Mouse (Mus musculus): ENCODE measurements at regions not wholly inside any gene's neighbourhood (a gene's known extent, or its start where the extent isn't known, plus 50 kb on each side); places are given as distances from the start of the nearest gene placed in this dataset.

- no peak for DNase-seq (ENCODE audit: low read depth)
Observed at GRCm38 (mm10) chr9:63896073-63896807, 125.6 kb downstream of the Smad6 start.

- no peak for DNase-seq (ENCODE audit: low read depth)
Observed at GRCm38 (mm10) chr9:63892235-63892971, 129.5 kb downstream of the Smad6 start.

GRCm38 (mm10) chr9:63890717-63891116, 131.1 kb downstream of the Smad6 start:
- no peak for DNase-seq (ENCODE audit: low read depth)

- no peak for DNase-seq (ENCODE audit: low read depth)
Observed at GRCm38 (mm10) chr9:63889570-63889969, 131.8 kb upstream of the Smad3 start.

- no peak for DNase-seq (ENCODE audit: low read depth)
Observed at GRCm38 (mm10) chr9:63884971-63885370, 127.2 kb upstream of the Smad3 start.

- DNase-seq (ENCODE audit: low read depth), result no peak
Observed at GRCm38 (mm10) chr9:63883738-63884520, 126.1 kb upstream of the Smad3 start.

- no peak for DNase-seq (ENCODE audit: low read depth)
Observed at GRCm38 (mm10) chr9:63881692-63882091, 123.9 kb upstream of the Smad3 start.

- no peak for DNase-seq (ENCODE audit: low read depth)
Observed at GRCm38 (mm10) chr9:63881261-63881563, 123.4 kb upstream of the Smad3 start.

GRCm38 (mm10) chr9:63880487-63881260, 122.9 kb upstream of the Smad3 start:
- no peak for DNase-seq (ENCODE audit: low read depth)

GRCm38 (mm10) chr9:63879710-63880428, 122.1 kb upstream of the Smad3 start:
- DNase-seq (ENCODE audit: low read depth), result no peak

- DNase-seq (ENCODE audit: low read depth), result no peak
Observed at GRCm38 (mm10) chr9:63877864-63878263, 120.1 kb upstream of the Smad3 start.

GRCm38 (mm10) chr9:63876886-63877285, 119.1 kb upstream of the Smad3 start:
- DNase-seq (ENCODE audit: low read depth), result no peak

- DNase-seq (ENCODE audit: low read depth), result no peak
Observed at GRCm38 (mm10) chr9:63876023-63876422, 118.2 kb upstream of the Smad3 start.

GRCm38 (mm10) chr9:63875193-63875592, 117.4 kb upstream of the Smad3 start:
- no peak for DNase-seq (ENCODE audit: low read depth)

GRCm38 (mm10) chr9:63864350-63864749, 106.6 kb upstream of the Smad3 start:
- DNase-seq (ENCODE audit: low read depth), result no peak

- no peak for DNase-seq (ENCODE audit: low read depth)
Observed at GRCm38 (mm10) chr9:63863328-63863727, 105.5 kb upstream of the Smad3 start.

GRCm38 (mm10) chr9:63862427-63862826, 104.6 kb upstream of the Smad3 start:
- no peak for DNase-seq (ENCODE audit: low read depth)

- no peak for DNase-seq (ENCODE audit: low read depth)
Observed at GRCm38 (mm10) chr9:63861418-63861817, 103.6 kb upstream of the Smad3 start.

GRCm38 (mm10) chr9:63860196-63860595, 102.4 kb upstream of the Smad3 start:
- no peak for DNase-seq (ENCODE audit: low read depth)

- DNase-seq (ENCODE audit: low read depth), result no peak
Observed at GRCm38 (mm10) chr9:63856065-63856736, 98.4 kb upstream of the Smad3 start.

GRCm38 (mm10) chr9:63851809-63852208, 94.0 kb upstream of the Smad3 start:
- DNase-seq (ENCODE audit: low read depth), result no peak
